Mouse (Mus musculus): ENCODE measurements at regions not wholly inside any gene's neighbourhood (a gene's known extent, or its start where the extent isn't known, plus 50 kb on each side); places are given as distances from the start of the nearest gene placed in this dataset.

- no peak for DNase-seq (ENCODE audit: low spot score in 2 of 2)
Observed at GRCm38 (mm10) chr7:34587239-34587638, 69.3 kb downstream of the Kctd15 start.

DNA sequence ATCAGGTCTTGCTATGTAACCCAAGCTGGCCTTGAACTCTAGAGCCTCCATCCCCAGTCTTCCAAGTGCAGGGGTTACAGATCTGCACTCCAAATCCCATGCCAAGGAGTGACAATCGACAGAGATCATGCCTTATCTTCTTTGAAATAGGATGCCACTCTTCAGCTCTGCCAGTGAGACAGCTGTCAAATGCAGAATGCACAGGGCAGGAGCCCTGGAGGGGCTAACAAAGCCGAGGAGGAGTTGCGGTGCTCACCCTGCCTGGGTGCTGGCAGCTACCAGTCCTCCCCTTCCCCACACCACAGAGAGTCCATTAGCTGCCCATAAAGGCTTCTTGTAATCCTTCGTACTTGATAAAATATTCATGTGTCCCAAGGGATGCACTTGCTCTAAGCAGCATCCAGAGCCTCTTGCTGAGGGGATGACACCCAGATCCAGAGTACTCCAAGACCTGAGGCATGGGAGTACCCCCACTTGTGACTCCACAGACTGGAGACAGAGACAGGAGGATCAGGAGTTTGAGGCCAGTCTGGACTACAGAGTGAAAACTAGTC is 71.1 kb downstream of the Kctd15 start:
- no peak for DNase-seq (ENCODE audit: low spot score in 2 of 2)

DNA sequence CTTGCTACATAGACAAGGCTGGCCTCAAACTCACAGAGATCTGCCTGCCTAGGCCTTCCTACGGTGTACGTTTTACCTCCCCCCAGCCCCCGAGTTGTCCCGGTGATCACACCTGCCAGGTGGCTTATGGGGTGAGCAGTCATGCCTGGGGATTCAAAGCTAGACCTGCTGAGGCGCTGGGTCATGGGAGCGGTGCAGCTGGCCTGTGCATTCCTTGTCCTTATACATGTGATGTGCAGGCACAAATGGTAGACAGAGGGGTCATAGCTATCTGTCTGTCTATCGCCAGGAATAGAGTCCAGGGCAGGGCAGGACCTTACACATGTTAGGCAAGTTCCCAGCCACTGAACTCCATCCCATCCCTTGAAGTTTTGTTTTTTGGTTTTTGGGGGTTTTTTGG is 71.7 kb downstream of the Kctd15 start:
- no peak for DNase-seq (ENCODE audit: low spot score in 2 of 2)

- no peak for DNase-seq (ENCODE audit: low spot score in 2 of 2)
Observed at GRCm38 (mm10) chr7:34580866-34581265, 75.7 kb downstream of the Kctd15 start.

GRCm38 (mm10) chr7:34571295-34571694 is 85.2 kb downstream of the Kctd15 start:
- DNase-seq (ENCODE audit: low spot score in 2 of 2) = peak in 1 of 2 experiments; percentile 52

DNA sequence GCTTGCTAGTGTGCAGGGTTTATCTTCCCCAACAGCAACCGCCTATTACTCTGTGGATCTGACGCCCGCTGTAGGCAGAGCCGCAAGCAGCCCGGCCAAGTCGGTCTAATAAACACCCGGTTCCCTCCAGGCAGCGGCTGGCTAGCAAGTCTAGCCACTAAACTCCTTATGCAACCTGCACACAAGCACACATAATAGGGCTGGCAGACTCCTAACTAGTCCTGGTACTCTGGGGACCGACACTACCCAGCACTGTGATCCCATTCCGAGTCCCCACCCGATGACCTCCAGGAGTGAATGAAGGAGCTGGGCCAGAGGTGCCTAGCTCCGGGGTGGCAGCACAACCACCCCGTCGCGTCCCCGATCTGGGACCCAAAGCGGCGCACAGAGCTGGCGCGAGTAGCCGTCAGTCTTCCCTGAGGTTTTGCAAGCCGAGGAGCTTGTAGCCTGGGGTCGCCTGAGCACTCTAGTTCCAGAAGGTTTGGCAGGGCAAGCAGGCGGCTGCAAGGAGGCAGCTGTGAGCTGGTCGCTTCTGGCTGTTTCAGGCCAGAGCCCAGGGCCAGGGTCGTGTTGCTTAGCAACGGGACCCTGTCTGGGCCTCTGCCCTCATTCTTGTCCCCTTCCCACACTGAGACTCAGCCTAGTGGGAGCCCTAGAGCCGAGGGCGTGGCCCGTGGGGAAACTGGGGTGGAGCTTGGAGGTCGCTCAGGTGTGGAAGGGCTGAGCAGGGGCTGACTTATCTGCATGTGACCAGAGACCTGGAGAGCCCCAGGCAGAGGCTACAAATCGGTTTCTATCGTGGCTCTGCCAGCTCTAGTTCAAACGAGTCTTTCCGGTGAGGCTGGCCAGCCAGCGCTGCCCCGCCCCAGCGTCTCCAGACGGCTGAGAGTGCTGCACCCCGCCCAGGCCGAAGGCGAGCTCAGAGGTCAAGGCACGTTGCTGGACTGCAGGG is 86.1 kb downstream of the Kctd15 start:
- peak; percentile 74 for DNase-seq (ENCODE audit: low spot score in 2 of 2)

DNA sequence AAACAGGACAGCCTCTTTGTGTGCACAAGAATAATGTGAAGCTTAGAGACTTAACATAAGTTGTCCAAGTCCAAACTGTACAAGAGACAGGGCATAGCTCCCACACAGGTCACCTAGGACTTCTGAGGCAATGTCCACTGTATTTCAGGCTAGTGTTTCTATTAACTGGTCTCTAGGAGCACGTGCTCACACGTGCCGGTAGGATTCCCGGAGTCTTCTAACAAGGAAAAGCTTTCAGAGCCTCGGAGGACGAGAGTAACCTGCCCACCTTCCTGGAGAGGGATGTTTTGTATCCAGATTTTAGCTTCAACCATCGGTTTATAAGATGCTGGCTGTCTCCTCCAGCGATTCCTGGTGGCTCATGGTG is 86.8 kb downstream of the Kctd15 start:
- DNase-seq (ENCODE audit: low spot score in 2 of 2) = no peak

DNA sequence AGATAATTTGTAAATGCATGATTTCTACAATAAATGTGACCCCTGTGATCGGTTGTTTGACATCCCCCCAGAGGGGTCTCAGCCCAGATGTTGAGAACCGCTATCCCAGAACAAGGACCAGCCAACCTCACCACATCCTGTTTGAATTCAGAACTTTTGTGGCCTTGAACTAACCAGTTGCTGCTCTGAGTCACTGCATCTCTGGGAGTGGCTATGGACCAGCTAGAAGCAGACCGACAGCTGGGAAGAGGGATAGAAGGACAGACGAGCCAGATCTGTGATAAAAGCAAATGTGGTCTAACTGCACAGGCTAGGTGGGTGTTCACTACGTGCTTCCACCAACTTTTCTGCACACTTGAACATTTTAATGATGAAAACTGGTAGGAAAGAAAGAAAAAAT is 89.0 kb downstream of the Kctd15 start:
- no peak for DNase-seq (ENCODE audit: low spot score in 2 of 2)

- DNase-seq (ENCODE audit: low spot score in 2 of 2) = no peak
Observed at GRCm38 (mm10) chr7:34562160-34562559, 94.4 kb downstream of the Kctd15 start.

DNA sequence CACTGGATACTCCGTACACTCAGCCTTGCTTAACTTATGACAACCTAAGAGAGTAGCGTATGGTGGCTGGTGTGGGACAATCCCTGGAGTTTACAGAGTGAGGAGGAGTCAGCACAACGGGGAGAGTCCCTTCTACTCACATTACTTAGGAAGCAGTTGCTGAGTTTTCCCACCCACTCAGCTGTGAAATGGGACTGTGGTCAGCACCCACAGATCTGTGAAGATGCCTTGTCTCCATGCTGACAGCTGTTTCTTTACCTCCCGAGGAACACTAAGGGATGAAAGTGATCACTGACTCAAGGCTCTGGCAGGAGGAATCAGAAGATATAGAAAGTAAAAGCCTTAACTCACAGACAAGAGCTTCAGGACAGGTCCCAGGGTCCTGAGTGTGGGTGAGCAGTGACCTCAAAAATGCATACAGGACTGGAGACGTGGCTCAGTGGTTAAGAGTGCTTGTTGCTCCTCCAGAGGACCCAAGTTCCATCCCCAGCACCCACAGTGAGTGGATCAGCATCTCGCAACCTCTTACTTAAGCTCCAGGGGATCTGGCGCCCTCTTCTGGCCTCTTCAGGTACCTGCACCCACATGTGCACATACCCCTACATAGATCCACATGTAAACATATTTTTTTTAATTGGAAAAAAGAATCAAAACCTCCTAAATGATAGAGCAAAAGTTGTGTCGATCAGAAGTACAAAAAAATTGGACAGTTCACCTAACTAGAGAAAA is 97.8 kb downstream of the Kctd15 start:
- DNase-seq (ENCODE audit: low spot score in 2 of 2) = no peak

DNA sequence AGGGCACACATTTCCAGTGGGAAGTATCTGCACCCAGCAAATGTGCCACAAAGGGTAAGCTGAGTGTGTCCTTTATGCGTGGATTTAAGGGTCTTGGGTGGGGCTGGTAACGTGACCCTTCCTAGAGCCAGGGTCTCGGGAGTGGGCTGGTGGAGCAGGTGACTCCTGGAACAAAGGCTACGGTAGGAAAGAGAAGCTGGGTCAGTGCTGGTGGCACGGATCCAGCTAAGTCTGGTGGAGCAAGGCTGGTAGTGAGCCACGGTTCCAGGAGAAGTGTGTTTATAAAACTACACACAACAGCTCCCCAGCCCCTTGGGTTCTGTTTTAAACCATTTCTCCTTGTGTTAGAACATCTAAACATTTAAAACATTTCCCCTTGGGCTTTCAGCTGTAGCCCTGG is 101.3 kb downstream of the Kctd15 start:
- DNase-seq (ENCODE audit: low spot score in 2 of 2) = no peak

DNA sequence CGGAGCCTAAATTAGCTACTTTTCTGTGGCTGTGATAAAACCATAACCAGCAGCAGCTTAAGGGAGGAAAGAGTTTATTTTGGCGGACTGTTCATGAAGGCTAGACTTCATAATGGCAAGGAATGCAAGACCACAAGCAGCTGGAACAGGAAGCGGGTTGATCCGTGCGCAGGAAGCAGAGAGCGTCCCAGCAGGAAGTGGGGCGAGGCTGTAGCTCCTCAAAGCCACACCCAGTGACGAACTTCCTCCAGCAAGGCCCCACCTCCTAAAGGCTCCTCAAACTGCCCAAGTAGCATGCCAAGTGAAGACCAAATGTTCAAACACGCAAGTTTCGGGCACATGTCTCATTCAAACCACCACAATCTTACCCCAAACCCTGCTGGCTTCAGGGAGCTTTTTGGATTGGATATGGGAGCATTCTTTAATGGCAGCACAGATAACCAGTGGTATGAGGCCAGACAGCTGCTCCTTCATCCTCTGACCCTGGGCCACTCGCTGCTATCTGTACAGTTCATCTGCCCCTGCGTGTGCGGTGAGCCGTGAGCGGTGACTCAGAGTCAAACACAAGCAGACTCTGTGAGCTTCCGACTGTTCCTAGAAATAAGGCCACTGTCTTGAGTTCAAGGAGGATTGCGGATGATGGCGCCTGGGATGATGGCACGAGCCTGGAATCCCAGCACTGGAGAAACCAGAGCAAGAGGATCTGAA is 109.8 kb downstream of the Kctd15 start:
- no peak for DNase-seq (ENCODE audit: low spot score in 2 of 2)

- no peak for DNase-seq (ENCODE audit: low spot score in 2 of 2)
Observed at GRCm38 (mm10) chr7:34545906-34546305, 110.6 kb downstream of the Kctd15 start.

DNA sequence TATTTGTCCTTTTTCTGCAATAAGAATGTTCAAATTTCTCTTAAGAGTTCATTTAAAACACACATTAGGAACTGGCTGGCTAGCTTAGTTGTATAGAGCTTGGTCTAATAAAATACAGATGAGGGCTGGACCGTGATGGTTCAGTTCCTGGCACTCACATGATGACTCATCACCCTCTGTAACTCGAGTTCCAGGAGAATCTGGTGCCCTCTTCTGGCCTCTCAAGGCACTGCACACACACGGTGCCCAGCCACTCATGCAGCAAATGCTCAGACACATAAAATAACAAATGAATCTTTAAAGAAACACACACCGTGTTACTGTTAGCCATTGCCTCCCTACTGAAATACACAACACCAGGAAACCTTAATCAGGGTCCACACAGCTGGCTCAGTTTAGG is 114.6 kb downstream of the Kctd15 start:
- no peak for DNase-seq (ENCODE audit: low spot score in 2 of 2)

DNA sequence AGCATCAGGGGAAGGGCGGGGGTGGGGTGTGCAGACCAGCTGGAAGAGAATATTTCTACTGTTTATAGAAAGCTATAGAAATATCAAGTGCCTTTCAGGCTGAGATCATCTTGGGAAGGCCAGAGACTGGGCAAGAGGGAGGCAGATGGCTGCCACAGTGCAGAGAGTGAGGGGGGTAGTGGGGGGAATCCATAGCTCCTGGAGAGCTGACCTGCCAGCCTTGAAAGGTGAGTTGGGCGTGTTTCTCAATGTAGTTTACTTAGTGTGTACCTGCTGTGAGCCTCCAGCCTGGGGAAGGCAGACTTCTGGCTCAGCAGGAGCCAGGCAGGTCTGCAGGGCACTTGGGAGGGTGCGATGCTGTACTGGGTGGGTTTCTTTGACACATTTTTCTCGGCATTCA is 115.5 kb downstream of the Kctd15 start:
- no peak for DNase-seq (ENCODE audit: low spot score in 2 of 2)

DNA sequence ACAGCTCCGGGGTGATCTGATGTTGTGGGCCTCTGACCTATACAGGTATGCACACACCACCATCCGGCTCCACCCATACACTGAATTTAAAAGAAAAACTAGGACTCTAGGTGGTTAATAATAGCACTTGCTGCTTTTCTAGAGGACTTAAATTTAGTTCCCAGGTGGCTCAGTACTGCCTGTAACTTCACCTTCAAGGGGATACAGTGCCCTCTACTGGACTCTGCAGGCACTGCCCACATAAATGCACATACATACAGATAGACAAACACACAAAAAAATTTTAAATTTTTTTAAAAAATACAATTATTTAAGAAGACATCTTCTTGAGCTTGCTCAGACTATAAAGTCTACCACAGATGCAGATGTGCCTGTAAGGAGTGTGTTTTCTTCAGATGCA is 116.7 kb downstream of the Kctd15 start:
- DNase-seq (ENCODE audit: low spot score in 2 of 2) = no peak

GRCm38 (mm10) chr7:34538310-34539055 is 118.0 kb downstream of the Kctd15 start:
- no peak for DNase-seq (ENCODE audit: low spot score in 2 of 2)

GRCm38 (mm10) chr7:34537122-34537521 is 119.4 kb downstream of the Kctd15 start:
- no peak for DNase-seq (ENCODE audit: low spot score in 2 of 2)

- DNase-seq (ENCODE audit: low spot score in 2 of 2) = no peak
Observed at GRCm38 (mm10) chr7:34534241-34534640, 122.3 kb downstream of the Kctd15 start.

DNA sequence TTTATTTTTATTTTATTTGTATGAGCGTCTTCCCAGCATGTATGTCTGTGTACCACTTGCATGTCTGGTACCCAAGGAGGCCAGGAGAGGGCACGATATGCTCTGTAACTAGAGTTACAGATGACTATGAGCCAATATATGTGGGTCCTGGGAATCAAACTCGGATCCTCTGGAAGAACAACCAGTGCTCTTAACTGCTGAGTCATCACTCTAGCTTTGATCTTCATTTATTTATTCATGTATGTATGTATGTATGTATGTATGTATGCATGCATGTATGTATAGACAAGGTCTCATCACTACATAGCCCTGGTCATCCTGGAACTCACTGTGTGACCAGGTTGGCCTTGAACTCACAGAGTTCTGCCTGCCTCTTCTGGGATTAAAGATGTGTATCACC is 124.9 kb downstream of the Kctd15 start:
- DNase-seq (ENCODE audit: low spot score in 2 of 2) = no peak

- DNase-seq (ENCODE audit: low spot score in 2 of 2) = no peak
Observed at GRCm38 (mm10) chr7:34507858-34508257, 114.7 kb upstream of the Lsm14a start.

Data from urinary bladder, postnatal 4 days (tissue).